Mouse (Mus musculus): ENCODE data around the gene Park7. TPM values are rescaled to one million over a fixed set of nuclear protein-coding genes. Genes with fewer than 3 reads are reported as not detected.
A peak's percentile ranks its signal among the peaks of the same experiment; 100 is the strongest.

Gene Park7
- polyA plus RNA-seq, 2 experiments, result 296 to 415 TPM

GRCm38 (mm10) chr4:150924936-150925335, 10.7 kb upstream of the Park7 start:
- Histone ChIP-seq H3K4me1 (ENCODE audit: control insufficient read depth, insufficient read depth, low read length) (no peaks in the 10 kb centered on the region), H3K4me2 (replicated peaks; ENCODE audit: low read depth, low read length, severe bottlenecking) (no peak overlapping the region), H3K9ac (ENCODE audit: low read depth, low read length, severe bottlenecking) (no peak overlapping the region), H3K9me3 (ENCODE audit: control insufficient read depth, low read length) (no peaks in the 10 kb centered on the region), H3K27me3 (ENCODE audit: control insufficient read depth, insufficient read depth, low read length) (no peaks in the 10 kb centered on the region), H3K36me3 (ENCODE audit: control insufficient read depth, insufficient read depth, low read length) (no peaks in the 10 kb centered on the region), H3K27ac (replicated peaks; ENCODE audit: low read depth, low read length) (no peak overlapping the region), H3K4me3 (replicated peaks; ENCODE audit: low read length) (no peak overlapping the region)
- WGBS, result 84% methylated on average over 6 of the region's 6 CpGs
- no peak for TF ChIP-seq POLR2A (IDR thresholded peaks at IDR 0.05; ENCODE audit: borderline replicate concordance, extremely low read depth, insufficient read depth, insufficient read length)
- no peak for DNase-seq (ENCODE audit: low spot score)
- no peak for ATAC-seq (ENCODE audit: low FRiP score, low read depth)

- WGBS, result 84% methylated on average over 13 of the region's 13 CpGs
- Histone ChIP-seq H3K27ac (replicated peaks; ENCODE audit: low read depth, low read length) (no peak overlapping the region), H3K36me3 (ENCODE audit: control insufficient read depth, insufficient read depth, low read length) (no peaks in the 10 kb centered on the region), H3K9ac (ENCODE audit: low read depth, low read length, severe bottlenecking) (no peak overlapping the region), H3K27me3 (ENCODE audit: control insufficient read depth, insufficient read depth, low read length) (no peaks in the 10 kb centered on the region), H3K9me3 (ENCODE audit: control insufficient read depth, low read length) (no peaks in the 10 kb centered on the region), H3K4me1 (ENCODE audit: control insufficient read depth, insufficient read depth, low read length) (no peaks in the 10 kb centered on the region), H3K4me2 (replicated peaks; ENCODE audit: low read depth, low read length, severe bottlenecking) (no peak overlapping the region), H3K4me3 (replicated peaks; ENCODE audit: low read length) (no peak overlapping the region)
- no peak for ATAC-seq (ENCODE audit: low FRiP score, low read depth)
- no peak for DNase-seq (ENCODE audit: low spot score)
- no peak for TF ChIP-seq POLR2A (IDR thresholded peaks at IDR 0.05; ENCODE audit: borderline replicate concordance, extremely low read depth, insufficient read depth, insufficient read length)
These were observed 10.1 kb upstream of the Park7 start for GRCm38 (mm10) chr4:150924308-150924707.

- Histone ChIP-seq H3K27ac (replicated peaks; ENCODE audit: low read depth, low read length) (no peak overlapping the region), H3K4me2 (replicated peaks; ENCODE audit: low read depth, low read length, severe bottlenecking) (no peak overlapping the region), H3K4me3 (replicated peaks; ENCODE audit: low read length) (no peak overlapping the region), H3K9ac (ENCODE audit: low read depth, low read length, severe bottlenecking) (no peak overlapping the region), H3K9me3 (ENCODE audit: control insufficient read depth, low read length) (no peaks in the 10 kb centered on the region), H3K27me3 (ENCODE audit: control insufficient read depth, insufficient read depth, low read length) (no peaks in the 10 kb centered on the region), H3K36me3 (ENCODE audit: control insufficient read depth, insufficient read depth, low read length) (no peaks in the 10 kb centered on the region), H3K4me1 (ENCODE audit: control insufficient read depth, insufficient read depth, low read length) (no peaks in the 10 kb centered on the region)
- no peak for TF ChIP-seq POLR2A (IDR thresholded peaks at IDR 0.05; ENCODE audit: borderline replicate concordance, extremely low read depth, insufficient read depth, insufficient read length)
- 78% methylated on average over 8 of the region's 8 CpGs for WGBS
- no peak for ATAC-seq (ENCODE audit: low FRiP score, low read depth)
- no peak for DNase-seq (ENCODE audit: low spot score)
These were observed 7.0 kb upstream of the Park7 start for GRCm38 (mm10) chr4:150921206-150921605.

- WGBS, result 66% methylated on average over 8 of the region's 8 CpGs
- no peak overlapping the region for H3K9ac ChIP-seq (ENCODE audit: low read depth, low read length, severe bottlenecking)
- ATAC-seq (ENCODE audit: low FRiP score, low read depth) (no peak), DNase-seq (ENCODE audit: low spot score) (no peak)
- H3K9me3 ChIP-seq (ENCODE audit: control insufficient read depth, low read length), result no peaks in the 10 kb centered on the region
- no peak overlapping the region for H3K4me2 ChIP-seq (replicated peaks; ENCODE audit: low read depth, low read length, severe bottlenecking)
- no peak for TF ChIP-seq POLR2A (IDR thresholded peaks at IDR 0.05; ENCODE audit: borderline replicate concordance, extremely low read depth, insufficient read depth, insufficient read length)
- no peak overlapping the region for H3K27ac ChIP-seq (replicated peaks; ENCODE audit: low read depth, low read length)
- no peak overlapping the region for H3K4me3 ChIP-seq (replicated peaks; ENCODE audit: low read length)
- peaks cover 9% of the 10 kb centered on the region for H3K4me1 ChIP-seq (ENCODE audit: control insufficient read depth, insufficient read depth, low read length)
- H3K36me3 ChIP-seq (ENCODE audit: control insufficient read depth, insufficient read depth, low read length), result no peaks in the 10 kb centered on the region
- no peaks in the 10 kb centered on the region for H3K27me3 ChIP-seq (ENCODE audit: control insufficient read depth, insufficient read depth, low read length)
These were observed 3.2 kb upstream of the Park7 start for GRCm38 (mm10) chr4:150917336-150918027.

- Histone ChIP-seq H3K4me3 (replicated peaks; ENCODE audit: low read length) (peak overlapping the region; percentile 73), H3K9me3 (ENCODE audit: control insufficient read depth, low read length) (no peaks in the 10 kb centered on the region), H3K27ac (replicated peaks; ENCODE audit: low read depth, low read length) (no peak overlapping the region), H3K4me1 (ENCODE audit: control insufficient read depth, insufficient read depth, low read length) (peaks cover 9% of the 10 kb centered on the region), H3K4me2 (replicated peaks; ENCODE audit: low read depth, low read length, severe bottlenecking) (peak overlapping the region; percentile 85), H3K27me3 (ENCODE audit: control insufficient read depth, insufficient read depth, low read length) (no peaks in the 10 kb centered on the region), H3K9ac (ENCODE audit: low read depth, low read length, severe bottlenecking) (peak overlapping the region; percentile 89), H3K36me3 (ENCODE audit: control insufficient read depth, insufficient read depth, low read length) (no peaks in the 10 kb centered on the region)
- WGBS, result 52% methylated on average over 10 of the region's 10 CpGs
- TF ChIP-seq POLR2A (IDR thresholded peaks at IDR 0.05; ENCODE audit: borderline replicate concordance, extremely low read depth, insufficient read depth, insufficient read length), result no peak
- DNase-seq (ENCODE audit: low spot score) (no peak), ATAC-seq (ENCODE audit: low FRiP score, low read depth) (no peak)
These were observed 1.1 kb upstream of the Park7 start for GRCm38 (mm10) chr4:150915181-150915906.
